Mouse (Mus musculus): ENCODE data around the gene Cdc37l1. TPM values are rescaled to one million over a fixed set of nuclear protein-coding genes. Genes with fewer than 3 reads are reported as not detected.
"Not testable (repeated sequence)": the region's sequence is repeated elsewhere in the genome, so short reads cannot be mapped to it uniquely, and the experiment has no call there.

Gene Cdc37l1
- polyA plus RNA-seq, 1 experiment from 2014 or later: 57.7 TPM

GRCm38 (mm10) chr19:28974862-28975611 lies 15.1 kb upstream of the Cdc37l1 start:
- Histone ChIP-seq H3K4me3 (peak overlapping the region; percentile 40), H3K4me2 (replicated peaks) (peak overlapping the region; percentile 76), H3K9me3 (no peaks in the 10 kb centered on the region), H3K27ac (no peak overlapping the region), H3K36me3 (no peaks in the 10 kb centered on the region), H3K27me3 (replicated peaks) (no peaks in the 10 kb centered on the region), H3K9ac (peak overlapping the region; percentile 40; the same call in 1 of the 2 replicates), H3K4me1 (no peaks in the 10 kb centered on the region)
- WGBS: 19% methylated on average over 35 of the region's 35 CpGs
- ATAC-seq (ENCODE audit: low FRiP score, low read depth): peak; percentile 90

- no peak overlapping the region for H3K27ac ChIP-seq
- no peaks in the 10 kb centered on the region for H3K27me3 ChIP-seq (replicated peaks)
- H3K4me2 ChIP-seq (replicated peaks): no peak overlapping the region
- 85% methylated on average over 7 of the region's 7 CpGs for WGBS
- H3K4me3 ChIP-seq: no peak overlapping the region
- H3K4me1 ChIP-seq: no peaks in the 10 kb centered on the region
- no peak overlapping the region for H3K9ac ChIP-seq
- ATAC-seq (ENCODE audit: low FRiP score, low read depth): no peak
- H3K36me3 ChIP-seq: no peaks in the 10 kb centered on the region
- H3K9me3 ChIP-seq: no peaks in the 10 kb centered on the region
Measured at GRCm38 (mm10) chr19:28982617-28983016, 7.5 kb upstream of the Cdc37l1 start.

GRCm38 (mm10) chr19:28989515-28989914 lies 637 bp upstream of the Cdc37l1 start:
- ATAC-seq (ENCODE audit: low FRiP score, low read depth): no peak
- no peaks in the 10 kb centered on the region for H3K9me3 ChIP-seq
- peak overlapping the region; percentile 90 for H3K4me3 ChIP-seq
- no peak overlapping the region for H3K27ac ChIP-seq
- no peaks in the 10 kb centered on the region for H3K27me3 ChIP-seq (replicated peaks)
- 72% methylated on average over 8 of the region's 8 CpGs for WGBS
- 0 out of 2 replicates have a peak overlapping the region, but pooled peaks have one; percentile 10 for H3K9ac ChIP-seq
- peaks cover 7% of the 10 kb centered on the region for H3K4me1 ChIP-seq
- H3K36me3 ChIP-seq: peaks cover 5% of the 10 kb centered on the region; the same call in 1 of the 2 replicates
- H3K4me2 ChIP-seq (replicated peaks): peak overlapping the region; percentile 77

- H3K4me1 ChIP-seq: peaks cover 7% of the 10 kb centered on the region
- peak overlapping the region; percentile 77 for H3K4me2 ChIP-seq (replicated peaks)
- H3K27me3 ChIP-seq (replicated peaks): no peaks in the 10 kb centered on the region
- H3K27ac ChIP-seq: peak overlapping the region; percentile 75
- H3K9ac ChIP-seq: peak overlapping the region; percentile 88
- H3K4me3 ChIP-seq: peak overlapping the region; percentile 90
- H3K9me3 ChIP-seq: no peaks in the 10 kb centered on the region
- peak; percentile 67 for ATAC-seq (ENCODE audit: low FRiP score, low read depth)
- H3K36me3 ChIP-seq: peaks cover 16% of the 10 kb centered on the region
- 1% methylated on average over 41 of the region's 41 CpGs for WGBS
Measured at GRCm38 (mm10) chr19:28990590-28991221, 554 bp downstream of the Cdc37l1 start.

GRCm38 (mm10) chr19:28991391-28991790 lies 1.2 kb downstream of the Cdc37l1 start:
- no peaks in the 10 kb centered on the region for H3K27me3 ChIP-seq (replicated peaks)
- H3K4me3 ChIP-seq: peak overlapping the region; percentile 90
- WGBS: 70% methylated on average over 5 of the region's 5 CpGs
- no peak overlapping the region for H3K27ac ChIP-seq
- H3K9ac ChIP-seq: no peak overlapping the region
- no peak for ATAC-seq (ENCODE audit: low FRiP score, low read depth)
- H3K36me3 ChIP-seq: peaks cover 22% of the 10 kb centered on the region
- H3K9me3 ChIP-seq: no peaks in the 10 kb centered on the region
- peak overlapping the region; percentile 77 for H3K4me2 ChIP-seq (replicated peaks)
- H3K4me1 ChIP-seq: peaks cover 7% of the 10 kb centered on the region

- Histone ChIP-seq H3K9ac (no peak overlapping the region), H3K27me3 (replicated peaks) (no peaks in the 10 kb centered on the region), H3K9me3 (no peaks in the 10 kb centered on the region), H3K36me3 (peaks cover 32% of the 10 kb centered on the region), H3K4me2 (replicated peaks) (no peak overlapping the region), H3K27ac (no peak overlapping the region), H3K4me3 (no peak overlapping the region), H3K4me1 (peaks cover 7% of the 10 kb centered on the region)
- WGBS: 76% methylated on average over 7 of the region's 7 CpGs
- no peak for ATAC-seq (ENCODE audit: low FRiP score, low read depth)
Measured at GRCm38 (mm10) chr19:28994870-28995269, 4.7 kb downstream of the Cdc37l1 start.

GRCm38 (mm10) chr19:28995366-28995765 lies 5.2 kb downstream of the Cdc37l1 start:
- H3K9me3 ChIP-seq: no peaks in the 10 kb centered on the region
- no peaks in the 10 kb centered on the region for H3K27me3 ChIP-seq (replicated peaks)
- H3K4me2 ChIP-seq (replicated peaks): no peak overlapping the region
- H3K27ac ChIP-seq: no peak overlapping the region
- H3K4me3 ChIP-seq: no peak overlapping the region
- peaks cover 37% of the 10 kb centered on the region for H3K36me3 ChIP-seq
- no peak overlapping the region for H3K9ac ChIP-seq
- peaks cover 7% of the 10 kb centered on the region for H3K4me1 ChIP-seq
- 95% methylated on average over 5 of the region's 5 CpGs for WGBS
- ATAC-seq (ENCODE audit: low FRiP score, low read depth): no peak

GRCm38 (mm10) chr19:28997976-28998630 lies 8.0 kb downstream of the Cdc37l1 start:
- no peaks in the 10 kb centered on the region for H3K4me1 ChIP-seq
- 96% methylated on average over 4 of the region's 4 CpGs for WGBS
- no peak overlapping the region for H3K4me2 ChIP-seq (replicated peaks)
- peaks cover 55% of the 10 kb centered on the region for H3K36me3 ChIP-seq
- no peak for ATAC-seq (ENCODE audit: low FRiP score, low read depth)
- no peak overlapping the region for H3K27ac ChIP-seq
- H3K9me3 ChIP-seq: no peaks in the 10 kb centered on the region
- H3K27me3 ChIP-seq (replicated peaks): no peaks in the 10 kb centered on the region
- no peak overlapping the region for H3K9ac ChIP-seq
- no peak overlapping the region for H3K4me3 ChIP-seq

GRCm38 (mm10) chr19:29000321-29000720 lies 10.2 kb downstream of the Cdc37l1 start:
- WGBS: 97% methylated on average over 16 of the region's 16 CpGs
- not testable (repeated sequence) for H3K27me3 ChIP-seq (replicated peaks); H3K27ac ChIP-seq; H3K4me3 ChIP-seq; H3K4me1 ChIP-seq; H3K4me2 ChIP-seq (replicated peaks); ATAC-seq (ENCODE audit: low FRiP score, low read depth); H3K9ac ChIP-seq; H3K9me3 ChIP-seq
- H3K36me3 ChIP-seq: peaks cover 46% of the 10 kb centered on the region

GRCm38 (mm10) chr19:29008069-29008706 lies 18.0 kb downstream of the Cdc37l1 start:
- Histone ChIP-seq H3K36me3 (peaks cover 51% of the 10 kb centered on the region), H3K4me3 (no peak overlapping the region)
- WGBS: 88% methylated on average over 3 of the region's 3 CpGs

GRCm38 (mm10) chr19:29009046-29009445 lies 18.9 kb downstream of the Cdc37l1 start:
- Histone ChIP-seq H3K36me3 (peaks cover 56% of the 10 kb centered on the region), H3K4me1 (no peaks in the 10 kb centered on the region)

More at GRCm38 (mm10) chr19:29008069-29008706, 18.0 kb downstream of the Cdc37l1 start:
- no peak overlapping the region for H3K9ac ChIP-seq
- no peak overlapping the region for H3K4me2 ChIP-seq (replicated peaks)
- no peak for ATAC-seq (ENCODE audit: low FRiP score, low read depth)
- H3K4me1 ChIP-seq: no peaks in the 10 kb centered on the region
- no peaks in the 10 kb centered on the region for H3K9me3 ChIP-seq
- H3K27ac ChIP-seq: no peak overlapping the region
- no peaks in the 10 kb centered on the region for H3K27me3 ChIP-seq (replicated peaks)

More at GRCm38 (mm10) chr19:29009046-29009445, 18.9 kb downstream of the Cdc37l1 start:
- WGBS: 96% methylated on average over 11 of the region's 11 CpGs
- Histone ChIP-seq H3K27me3 (replicated peaks) (no peaks in the 10 kb centered on the region), H3K4me2 (replicated peaks) (no peak overlapping the region), H3K27ac (no peak overlapping the region), H3K9me3 (no peaks in the 10 kb centered on the region), H3K9ac (no peak overlapping the region), H3K4me3 (no peak overlapping the region)
- no peak for ATAC-seq (ENCODE audit: low FRiP score, low read depth)

Data from neural tube, embryonic 12.5 days (tissue).